Mouse (Mus musculus) bone marrow, adult 2 months (tissue): ENCODE data around the gene Arhgef7. TPM values are rescaled to one million over a fixed set of nuclear protein-coding genes. Genes with fewer than 3 reads are reported as not detected.
A peak's percentile ranks its signal among the peaks of the same experiment; 100 is the strongest.
"Not testable (repeated sequence)": the region's sequence is repeated elsewhere in the genome, so short reads cannot be mapped to it uniquely, and the experiment has no call there.

Experiments used
- H3K27ac ChIP-seq: fragments of 200-500 bp; 2 replicates; pipeline ENCODE4 v1.5.1; 2012; ENCODE audit warnings: low read depth, mild to moderate bottlenecking, control low read depth, inconsistent platforms, low read length; ENCODE audit not compliant: control insufficient read depth, poor library complexity, insufficient read depth
- H3K4me1 ChIP-seq: fragments of 200-500 bp; 2 replicates; pipeline ENCODE4 v1.6.1; 2011; ENCODE audit warnings: low read length; ENCODE audit not compliant: control insufficient read depth, insufficient read depth
- H3K4me3 ChIP-seq: fragments of 200-500 bp; replicated peaks from 2 replicates; pipeline ENCODE3; 2011; ENCODE audit warnings: mild to moderate bottlenecking, low read depth, low read length, control low read depth; ENCODE audit not compliant: control insufficient read depth
- CTCF ChIP-seq: fragments of 200-500 bp; IDR thresholded peaks from 2 replicates; pipeline ENCODE4 v1.5.1; 2011; ENCODE audit warnings: low read length, control low read depth; ENCODE audit not compliant: control insufficient read depth, insufficient read depth
- POLR2A ChIP-seq: fragments of 200-500 bp; IDR thresholded peaks from 2 replicates; pipeline ENCODE4 v1.6.1; 2011; ENCODE audit warnings: low read depth, mild to moderate bottlenecking, control low read depth, low read length, borderline replicate concordance; ENCODE audit not compliant: control insufficient read depth
- WGBS: fragments of 180-500 bp; shearing (Covaris S2); methylation state at CpG from one replicate; pipeline ENCODE4 v1.1.7; 2018; 5-methylcytosine and 5-hydroxymethylcytosine counted together
- polyA plus RNA-seq: library from polyadenylated mRNA; stranded (reverse); fragments of >200 nt; gene quantifications from 2 replicates; pipeline ENCODE4 v1.2.4, GENCODE M21; 2011; ENCODE audit warnings: low replicate concordance; ENCODE audit not compliant: missing spikeins, insufficient read depth, insufficient read length

The Arhgef7 gene
- polyA plus RNA-seq, 1 experiment, result 18.6 TPM

DNA sequence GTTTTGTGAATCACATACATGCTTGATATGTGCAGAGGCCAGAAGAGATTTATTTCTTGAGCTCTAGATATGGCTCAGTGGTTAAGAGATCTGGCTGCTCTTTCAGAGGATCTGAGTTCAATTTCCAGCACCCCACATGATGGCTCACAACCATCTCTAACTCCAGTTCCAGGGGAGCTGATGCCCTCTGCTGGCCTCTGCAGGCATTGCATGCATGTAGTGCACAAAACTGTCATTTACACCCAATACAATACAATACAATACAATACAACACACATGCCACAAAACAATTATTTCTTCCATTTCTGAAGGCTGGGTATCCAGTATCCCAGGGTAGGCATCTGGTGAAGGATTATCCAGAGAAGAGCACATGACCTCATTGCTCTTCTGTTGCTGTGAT is 140.3 kb downstream of the Arhgef7 start:
- no peak overlapping the region for H3K27ac ChIP-seq
- no peak for TF ChIP-seq POLR2A
- TF ChIP-seq CTCF, result peak; percentile 27; the same call in 1 of the 2 replicates
- H3K4me1 ChIP-seq, result no peaks in the 10 kb centered on the region
- no peak overlapping the region for H3K4me3 ChIP-seq

DNA sequence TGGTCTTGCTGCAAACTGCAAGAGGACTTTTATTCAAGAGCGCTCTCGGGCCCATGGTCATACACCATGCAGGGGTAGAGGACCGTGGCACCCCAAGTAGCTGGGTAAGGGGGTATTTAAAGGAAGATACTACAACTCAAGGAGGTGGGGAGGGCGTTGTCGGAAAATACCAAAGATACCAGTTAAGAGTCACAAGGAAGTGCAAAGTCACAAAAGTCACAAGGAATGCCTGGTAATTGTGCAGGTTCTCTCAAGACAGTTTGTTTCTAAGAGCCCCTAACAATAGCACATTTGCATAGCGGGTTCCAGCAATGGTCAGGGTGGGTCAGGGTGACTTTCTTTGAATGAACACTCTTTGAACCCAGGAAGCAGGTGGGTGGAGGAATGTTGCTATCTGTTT is 146.7 kb downstream of the Arhgef7 start:
- not testable (repeated sequence) for H3K4me1 ChIP-seq, H3K4me3 ChIP-seq, H3K27ac ChIP-seq
- WGBS, result 83% methylated on average over 6 of the region's 6 CpGs

DNA sequence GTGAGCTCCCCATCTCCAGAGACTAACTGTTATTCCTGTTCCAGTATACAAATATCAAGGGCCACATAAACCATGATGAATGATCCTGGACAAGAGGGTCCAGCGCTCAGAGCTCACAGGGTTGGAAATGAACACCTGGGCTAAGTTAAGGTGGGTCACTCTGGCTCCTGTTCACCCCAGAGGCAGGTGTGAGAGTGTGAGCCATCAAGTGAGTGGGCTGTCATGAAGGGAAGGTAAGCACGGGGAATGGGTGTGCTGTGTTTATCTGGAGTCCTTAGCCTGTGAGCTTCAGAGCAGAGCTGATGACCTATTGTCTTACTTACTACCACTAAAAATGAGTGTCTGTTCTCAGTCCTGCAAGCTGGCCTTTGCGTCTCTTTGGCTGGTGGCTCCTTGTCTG is 157.1 kb downstream of the Arhgef7 start:
- 77% methylated on average over 3 of the region's 3 CpGs for WGBS
- H3K27ac ChIP-seq, result no peak overlapping the region
- no peak overlapping the region for H3K4me3 ChIP-seq
- H3K4me1 ChIP-seq, result no peaks in the 10 kb centered on the region
- no peak for TF ChIP-seq CTCF
- TF ChIP-seq POLR2A, result no peak

Other genes starting within 250 kb of the Arhgef7 start
- 3.3 and 6.2 TPM in 2 replicates for gene Rab20, start 249.0 kb upstream of the Arhgef7 start, polyA plus RNA-seq
- gene Naxd, start 230.2 kb upstream of the Arhgef7 start, polyA plus RNA-seq, result 32.5 and 74.0 TPM in 2 replicates
- 22.0 and 32.7 TPM in 2 replicates for gene Cars2, start 176.9 kb upstream of the Arhgef7 start, polyA plus RNA-seq
- gene Ing1, start 172.2 kb upstream of the Arhgef7 start, polyA plus RNA-seq, result 26.2 and 44.7 TPM in 2 replicates
- 12.5 and 29.8 TPM in 2 replicates for gene Ankrd10, start 92.0 kb upstream of the Arhgef7 start, polyA plus RNA-seq
- not detected in 2 replicates for gene 1700016D06Rik, start 26.7 kb upstream of the Arhgef7 start, polyA plus RNA-seq
- not detected in 2 replicates for gene Tex29, start 112.8 kb downstream of the Arhgef7 start, polyA plus RNA-seq